Mouse (Mus musculus): ENCODE data around the gene Gm17304. TPM values are rescaled to one million over a fixed set of nuclear protein-coding genes. Genes with fewer than 3 reads are reported as not detected.

Gm17304 gene
- not detected in 2 replicates for polyA plus RNA-seq (2012; rRNA removed)

DNA sequence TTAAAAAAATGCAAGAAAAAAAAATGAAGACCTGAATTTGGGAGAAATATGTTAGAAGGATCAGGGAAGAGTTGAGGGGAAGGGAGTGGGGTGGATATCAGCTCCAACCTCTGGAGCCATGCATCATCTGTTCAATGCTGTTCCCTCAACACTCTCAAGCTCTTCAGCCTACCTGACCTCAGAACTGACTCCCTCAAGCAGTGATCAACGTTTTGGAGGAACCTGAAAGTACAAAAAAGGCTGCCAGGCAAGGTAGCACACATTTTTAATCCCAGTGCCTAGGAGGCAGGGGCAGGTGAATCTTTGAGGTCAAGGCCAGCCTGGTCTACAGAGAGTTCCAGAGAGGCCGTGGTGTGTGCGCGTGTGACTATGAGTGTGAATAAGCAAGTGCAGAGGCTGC lies at the start of gene Gm17304:
Gene Gm17304, plus strand, starts transcription at position 301 of the 400 bp plus-strand sequence.

Other genes with a start within 250 kb of the Gm17304 start
- gene Barhl2, start 150.9 kb upstream of the Gm17304 start, polyA plus RNA-seq (2012; rRNA removed) = not detected in 2 replicates
- 8.7 and 9.1 TPM in 2 replicates for gene Zfp644, start 88.2 kb downstream of the Gm17304 start, polyA plus RNA-seq (2012; rRNA removed)